26 mouse cellular contexts compared by ENCODE assay signal in genomic region chr13:9106246-9106645, GRCm38 (mm10). TPM values are rescaled to one million over a fixed set of nuclear protein-coding genes. Genes with fewer than 3 reads are reported as not detected.
A peak's percentile ranks its signal among the peaks of the same experiment; 100 is the strongest.
DNase-seq lines count a peak whose midpoint lies in the region; ATAC-seq and TF ChIP-seq lines count a peak whose summit lies in the region.
"Had no signal": no experiment of that assay in that cellular context is flagged by ENCODE, and none has a peak within 500 bp of the region (broad histone marks: within the 10 kb centered on the region; RNA-seq: fewer than 3 reads in every experiment).

No protein-coding gene starts in this region.

- peak; percentile 38 for DNase-seq in cerebellum, adult 11-12 months
- DNase-seq in cerebellum, adult 11 months = no peak
- DNase-seq in cerebellum, adult 18-20 months = peak; percentile 41 to 42
- DNase-seq in cerebellum, postnatal 14 days = peak; percentile 20 to 53
- DNase-seq in hindbrain, postnatal 0 days (ENCODE audit: low spot score) = no peak
- DNase-seq in left cerebral cortex, postnatal 14 days (ENCODE audit: low spot score in 2 of 2) = no peak
- DNase-seq: adrenal gland, postnatal 14 days; gastrocnemius, postnatal 25 days; heart, adult 18-20 months; heart, postnatal 10 days; kidney, postnatal 36 days; layer of hippocampus, postnatal 36 days; lung, postnatal 10 days; right cerebral cortex, postnatal 4 days; thymus, postnatal 36 days had no signal

- H3K4me3 ChIP-seq in liver, embryonic 16.5 days (ENCODE audit: low read depth, low read length) = no peak overlapping the region
- no peak overlapping the region for H3K4me3 ChIP-seq in forebrain, embryonic 12.5 days (replicated peaks)
- no peak overlapping the region for H3K4me3 ChIP-seq in hindbrain, postnatal 0 days (ENCODE audit: low read length)
- H3K4me3 ChIP-seq: heart, embryonic 12.5 days; limb, embryonic 15.5 days; midbrain, embryonic 10.5 days; myocyte; neural tube, embryonic 13.5 days; stomach, embryonic 15.5 days had no signal

- 0 out of 2 replicates have a peak overlapping the region, but pooled peaks have one; percentile 76 for H3K27ac ChIP-seq in liver, embryonic 16.5 days (ENCODE audit: low read length)
- H3K27ac ChIP-seq in forebrain, embryonic 12.5 days = no peak overlapping the region
- H3K27ac ChIP-seq in hindbrain, postnatal 0 days = no peak overlapping the region
- H3K27ac ChIP-seq: limb, embryonic 15.5 days; midbrain, embryonic 10.5 days; neural tube, embryonic 13.5 days; stomach, embryonic 15.5 days had no signal

- WGBS in liver, embryonic 16.5 days (ENCODE audit: insufficient replicate concordance) = 70% methylated on average over 5 of the region's 5 CpGs
- WGBS in forebrain, embryonic 12.5 days = 87% methylated on average over 5 of the region's 5 CpGs
- WGBS in hindbrain, postnatal 0 days = 67% methylated on average over 5 of the region's 5 CpGs

- no peak overlapping the region for H3K9ac ChIP-seq in liver, embryonic 16.5 days (ENCODE audit: low read depth, low read length)
- no peak overlapping the region for H3K9ac ChIP-seq in forebrain, embryonic 12.5 days
- no peak overlapping the region for H3K9ac ChIP-seq in hindbrain, postnatal 0 days (replicated peaks; ENCODE audit: low read length)
- H3K9ac ChIP-seq: heart, embryonic 12.5 days; limb, embryonic 15.5 days; neural tube, embryonic 13.5 days; stomach, embryonic 15.5 days had no signal

- no peak for ATAC-seq in liver, embryonic 16.5 days (ENCODE audit: low read depth)
- no peak for ATAC-seq in forebrain, embryonic 12.5 days (ENCODE audit: low FRiP score)
- ATAC-seq in hindbrain, postnatal 0 days = no peak
- ATAC-seq: forebrain, embryonic 14.5 days; intestine, postnatal 0 days; midbrain, embryonic 16.5 days had no signal

- intact Hi-C loops in left cerebral cortex, postnatal 14 days (cut with DNase I) = no loop called here

- no peaks in the 10 kb centered on the region; the same call in 1 of the 2 replicates for H3K36me3 ChIP-seq in liver, embryonic 16.5 days (ENCODE audit: control insufficient read depth, insufficient read depth)
- H3K36me3 ChIP-seq in forebrain, embryonic 12.5 days (replicated peaks) = no peaks in the 10 kb centered on the region
- no peaks in the 10 kb centered on the region for H3K36me3 ChIP-seq in hindbrain, postnatal 0 days (ENCODE audit: insufficient read depth, low read length)
- H3K36me3 ChIP-seq: limb, embryonic 15.5 days; neural tube, embryonic 13.5 days; stomach, embryonic 15.5 days had no signal

- H3K4me2 ChIP-seq in liver, embryonic 16.5 days (ENCODE audit: low read depth, low read length) = peak overlapping the region; percentile 53; the same call in 1 of the 2 replicates
- no peak overlapping the region for H3K4me2 ChIP-seq in forebrain, embryonic 12.5 days
- H3K4me2 ChIP-seq in hindbrain, postnatal 0 days (ENCODE audit: low read depth, low read length) = no peak overlapping the region
- H3K4me2 ChIP-seq: heart, embryonic 12.5 days; limb, embryonic 15.5 days; neural tube, embryonic 13.5 days; stomach, embryonic 15.5 days had no signal

- no peaks in the 10 kb centered on the region for H3K9me3 ChIP-seq in liver, embryonic 16.5 days (replicated peaks; ENCODE audit: control insufficient read depth, low read length)
- H3K9me3 ChIP-seq in forebrain, embryonic 12.5 days = no peaks in the 10 kb centered on the region
- H3K9me3 ChIP-seq in hindbrain, postnatal 0 days (ENCODE audit: low read length) = no peaks in the 10 kb centered on the region
- H3K9me3 ChIP-seq: heart, embryonic 12.5 days; limb, embryonic 15.5 days; midbrain, embryonic 10.5 days; neural tube, embryonic 13.5 days; stomach, embryonic 15.5 days had no signal

- H3K4me1 ChIP-seq in liver, embryonic 16.5 days (ENCODE audit: control insufficient read depth, low read depth, low read length) = peaks cover 25% of the 10 kb centered on the region
- peaks cover 3% of the 10 kb centered on the region; the same call in 1 of the 2 replicates for H3K4me1 ChIP-seq in forebrain, embryonic 12.5 days
- no peaks in the 10 kb centered on the region for H3K4me1 ChIP-seq in hindbrain, postnatal 0 days (ENCODE audit: insufficient read depth, low read length)
- H3K4me1 ChIP-seq: midbrain, embryonic 10.5 days; neural tube, embryonic 13.5 days; stomach, embryonic 15.5 days had no signal

- H3K27me3 ChIP-seq in liver, embryonic 16.5 days (ENCODE audit: control insufficient read depth, insufficient read depth, low read depth, low read length) = no peaks in the 10 kb centered on the region
- no peaks in the 10 kb centered on the region for H3K27me3 ChIP-seq in forebrain, embryonic 12.5 days
- H3K27me3 ChIP-seq in hindbrain, postnatal 0 days (ENCODE audit: insufficient read depth, low read length) = no peaks in the 10 kb centered on the region
- H3K27me3 ChIP-seq: heart, embryonic 12.5 days; limb, embryonic 15.5 days; neural tube, embryonic 13.5 days; stomach, embryonic 15.5 days had no signal

- no peak for TF ChIP-seq CTCF in hindbrain, postnatal 0 days (IDR thresholded peaks at IDR 0.05; ENCODE audit: low read depth)

RNA-seq across cellular contexts. Expression of gene Larp4b, which starts 12.6 kb away (rescaled TPM):
- polyA plus RNA-seq in liver, embryonic 16.5 days (2015; fragmentation: Nextera tagmentation; extraction: Ambion mirVana) = 24.1 and 24.4 TPM in 2 replicates
- polyA plus RNA-seq in forebrain, embryonic 12.5 days (2016; fragmentation: Nextera tagmentation; extraction: Ambion mirVana) = 45.2 and 48.0 TPM in 2 replicates
- 57.8 and 64.1 TPM in 2 replicates for total RNA-seq in hindbrain, postnatal 0 days (2014; rRNA removed)
- 32.2 and 32.6 TPM in 2 replicates for polyA plus RNA-seq in hindbrain, postnatal 0 days (2015; fragmentation: Nextera tagmentation; extraction: Ambion mirVana)
- 10 to 100 TPM; 88.9 to 91.0 TPM for total RNA-seq in left cerebral cortex, postnatal 14 days (2021)

Comparison
In these comparisons a context has a peak if more than half of its experiments do, and no peak if none do; other contexts are left out.
1. DNase-seq: peak in cerebellum, adult 11-12 months (single experiment), cerebellum, adult 18-20 months (2 of 2) and cerebellum, postnatal 14 days (2 of 2); none in cerebellum, adult 11 months (single experiment), hindbrain, postnatal 0 days (single experiment) and left cerebral cortex, postnatal 14 days (0 of 2).